In genomic region chr10:13007876-13008736, GRCm38 (mm10) we compare ENCODE assay signal across 7 mouse cellular contexts. TPM values are rescaled to one million over a fixed set of nuclear protein-coding genes. Genes with fewer than 3 reads are reported as not detected.
DNase-seq lines count a peak whose midpoint lies in the region; ATAC-seq and TF ChIP-seq lines count a peak whose summit lies in the region.

No protein-coding gene starts in this region.

- peak overlapping the region; percentile 89 for H3K27ac ChIP-seq in embryonic facial prominence, embryonic 10.5 days (replicated peaks)
- H3K27ac ChIP-seq in intestine, postnatal 0 days (ENCODE audit: low read depth, low read length): peak overlapping the region; percentile 15; the same call in 1 of the 2 replicates
- H3K27ac ChIP-seq in midbrain, embryonic 12.5 days (replicated peaks): peak overlapping the region; percentile 60
- H3K27ac ChIP-seq in small intestine, adult 2 months (ENCODE audit: insufficient read depth, low read depth, low read length): no peak overlapping the region

- no peaks in the 10 kb centered on the region for H3K27me3 ChIP-seq in embryonic facial prominence, embryonic 10.5 days (replicated peaks; ENCODE audit: low read depth, poor library complexity, severe bottlenecking)
- H3K27me3 ChIP-seq in intestine, postnatal 0 days (replicated peaks; ENCODE audit: control insufficient read depth, insufficient read depth, low read length): no peaks in the 10 kb centered on the region
- H3K27me3 ChIP-seq in midbrain, embryonic 12.5 days: no peaks in the 10 kb centered on the region
- H3K27me3 ChIP-seq in small intestine, adult 2 months (ENCODE audit: control insufficient read depth, insufficient read depth, low read length): no peaks in the 10 kb centered on the region

- DNase-seq in adrenal gland, postnatal 10 days: peak; percentile 95
- peak; percentile 94 for DNase-seq in embryonic facial prominence, embryonic 10.5 days (ENCODE audit: low spot score)
- DNase-seq in gonadal fat pad, adult 2 months (ENCODE audit: low read depth): peak; percentile 77
- peak; percentile 94 for DNase-seq in left cerebral cortex, postnatal 4 days

- peak; percentile 98 for ATAC-seq in intestine, postnatal 0 days
- ATAC-seq in midbrain, embryonic 12.5 days (ENCODE audit: low FRiP score, low read depth): peak; percentile 100

- H3K9ac ChIP-seq in intestine, postnatal 0 days (ENCODE audit: low read depth, low read length): peak overlapping the region; percentile 72
- peak overlapping the region; percentile 83 for H3K9ac ChIP-seq in midbrain, embryonic 12.5 days (replicated peaks)

- H3K4me2 ChIP-seq in intestine, postnatal 0 days (replicated peaks; ENCODE audit: low read depth): peak overlapping the region; percentile 70
- H3K4me2 ChIP-seq in midbrain, embryonic 12.5 days (replicated peaks): peak overlapping the region; percentile 92

- no peak for TF ChIP-seq CTCF in intestine, postnatal 0 days (IDR thresholded peaks at IDR 0.05; ENCODE audit: low read depth)
- TF ChIP-seq CTCF in small intestine, adult 2 months (IDR thresholded peaks at IDR 0.05; ENCODE audit: extremely low read depth, insufficient read length, insufficient replicate concordance, low read depth, low read length): no peak; the same call in 1 of the 2 replicates

- no peaks in the 10 kb centered on the region for H3K9me3 ChIP-seq in embryonic facial prominence, embryonic 10.5 days
- H3K9me3 ChIP-seq in intestine, postnatal 0 days (ENCODE audit: control insufficient read depth): no peaks in the 10 kb centered on the region
- H3K9me3 ChIP-seq in midbrain, embryonic 12.5 days: no peaks in the 10 kb centered on the region

- WGBS in embryonic facial prominence, embryonic 10.5 days: 4% methylated on average over 52 of the region's 52 CpGs
- 3% methylated on average over 52 of the region's 52 CpGs for WGBS in intestine, postnatal 0 days
- 4% methylated on average over 52 of the region's 52 CpGs for WGBS in midbrain, embryonic 12.5 days
- 1% methylated on average over 52 of the region's 52 CpGs for WGBS in small intestine, adult 2 months

- peaks cover 18% of the 10 kb centered on the region for H3K36me3 ChIP-seq in embryonic facial prominence, embryonic 10.5 days (replicated peaks)
- H3K36me3 ChIP-seq in intestine, postnatal 0 days (ENCODE audit: control insufficient read depth, insufficient read depth): no peaks in the 10 kb centered on the region
- peaks cover 4% of the 10 kb centered on the region; the same call in 1 of the 2 replicates for H3K36me3 ChIP-seq in midbrain, embryonic 12.5 days
- H3K36me3 ChIP-seq in small intestine, adult 2 months (ENCODE audit: control insufficient read depth, insufficient read depth, low read length): no peaks in the 10 kb centered on the region

- H3K4me3 ChIP-seq in embryonic facial prominence, embryonic 10.5 days: peak overlapping the region; percentile 94
- H3K4me3 ChIP-seq in intestine, postnatal 0 days (ENCODE audit: low read depth, low read length): peak overlapping the region; percentile 86
- peak overlapping the region; percentile 81 for H3K4me3 ChIP-seq in midbrain, embryonic 12.5 days
- H3K4me3 ChIP-seq in small intestine, adult 2 months (ENCODE audit: low read depth, low read length): peak overlapping the region; percentile 97

- intact Hi-C loops in left cerebral cortex, postnatal 4 days (cut with DNase I): no loop called here

- TF ChIP-seq POLR2A in small intestine, adult 2 months (IDR thresholded peaks at IDR 0.05; ENCODE audit: low read depth, low read length): peak; percentile 50

- peaks cover 16% of the 10 kb centered on the region for H3K4me1 ChIP-seq in embryonic facial prominence, embryonic 10.5 days
- H3K4me1 ChIP-seq in intestine, postnatal 0 days (replicated peaks; ENCODE audit: control insufficient read depth, insufficient read depth, low read length): no peaks in the 10 kb centered on the region
- H3K4me1 ChIP-seq in midbrain, embryonic 12.5 days: peaks cover 16% of the 10 kb centered on the region
- peaks cover 5% of the 10 kb centered on the region; the same call in 1 of the 2 replicates for H3K4me1 ChIP-seq in small intestine, adult 2 months (ENCODE audit: control insufficient read depth, insufficient read depth, insufficient read length, low read length)

RNA-seq across cellular contexts. Expression of gene Sf3b5, which starts 3.0 kb away (rescaled TPM):
- total RNA-seq in adrenal gland, postnatal 10 days (2021): 10 to 100 TPM; 10.5 to 11.8 TPM
- polyA plus RNA-seq in embryonic facial prominence, embryonic 10.5 days (2016; fragmentation: Nextera tagmentation; extraction: Ambion mirVana): 44.8 and 47.2 TPM in 2 replicates
- 22.6 and 26.1 TPM in 2 replicates for polyA plus RNA-seq in gonadal fat pad, adult 2 months (2012; rRNA removed)
- polyA plus RNA-seq in intestine, postnatal 0 days (2015; fragmentation: Nextera tagmentation; extraction: Ambion mirVana): 22.6 and 23.0 TPM in 2 replicates
- 1 to 10 TPM; 8.6 to 9.3 TPM for total RNA-seq in left cerebral cortex, postnatal 4 days (2021)
- polyA plus RNA-seq in midbrain, embryonic 12.5 days (2016; fragmentation: Nextera tagmentation; extraction: Ambion mirVana): 30.3 and 32.2 TPM in 2 replicates
- polyA plus RNA-seq in small intestine, adult 2 months (2012; rRNA removed): 28.0 and 40.2 TPM in 2 replicates

RNA-seq across cellular contexts. Expression of gene Stx11, which starts 44.0 kb away (rescaled TPM):
- total RNA-seq in adrenal gland, postnatal 10 days (2021): 1 to 10 TPM; 4.5 to 4.7 TPM
- 1.0 and 1.4 TPM in 2 replicates for polyA plus RNA-seq in embryonic facial prominence, embryonic 10.5 days (2016; fragmentation: Nextera tagmentation; extraction: Ambion mirVana)
- 0.89 and 2.0 TPM in 2 replicates for polyA plus RNA-seq in gonadal fat pad, adult 2 months (2012; rRNA removed)
- polyA plus RNA-seq in intestine, postnatal 0 days (2015; fragmentation: Nextera tagmentation; extraction: Ambion mirVana): 0.67 and 1.0 TPM in 2 replicates
- 1 to 10 TPM; 1.3 to 2.1 TPM for total RNA-seq in left cerebral cortex, postnatal 4 days (2021)
- 1.4 and 1.7 TPM in 2 replicates for polyA plus RNA-seq in midbrain, embryonic 12.5 days (2016; fragmentation: Nextera tagmentation; extraction: Ambion mirVana)
- polyA plus RNA-seq in small intestine, adult 2 months (2012; rRNA removed): 1.6 and 3.3 TPM in 2 replicates

RNA-seq across cellular contexts. Expression of gene Plagl1, which starts 52.2 kb away (rescaled TPM):
- 10 to 100 TPM; 33.4 to 35.2 TPM for total RNA-seq in adrenal gland, postnatal 10 days (2021)
- 69.6 and 77.8 TPM in 2 replicates for polyA plus RNA-seq in embryonic facial prominence, embryonic 10.5 days (2016; fragmentation: Nextera tagmentation; extraction: Ambion mirVana)
- 43.8 and 47.5 TPM in 2 replicates for polyA plus RNA-seq in gonadal fat pad, adult 2 months (2012; rRNA removed)
- 67.6 and 71.6 TPM in 2 replicates for polyA plus RNA-seq in intestine, postnatal 0 days (2015; fragmentation: Nextera tagmentation; extraction: Ambion mirVana)
- 10 to 100 TPM; 25.5 to 27.6 TPM for total RNA-seq in left cerebral cortex, postnatal 4 days (2021)
- 77.2 and 98.5 TPM in 2 replicates for polyA plus RNA-seq in midbrain, embryonic 12.5 days (2016; fragmentation: Nextera tagmentation; extraction: Ambion mirVana)
- 3.6 and 4.8 TPM in 2 replicates for polyA plus RNA-seq in small intestine, adult 2 months (2012; rRNA removed)
